Mouse (Mus musculus) cerebellum, adult 11-12 months (tissue): ENCODE measurements at regions not wholly inside any gene's neighbourhood (a gene's known extent, or its start where the extent isn't known, plus 50 kb on each side); places are given as distances from the start of the nearest gene placed in this dataset.

ENCODE experiments used
- DNase-seq: peaks from one replicate; pipeline ENCODE4 v3.0.0; 2022

DNA sequence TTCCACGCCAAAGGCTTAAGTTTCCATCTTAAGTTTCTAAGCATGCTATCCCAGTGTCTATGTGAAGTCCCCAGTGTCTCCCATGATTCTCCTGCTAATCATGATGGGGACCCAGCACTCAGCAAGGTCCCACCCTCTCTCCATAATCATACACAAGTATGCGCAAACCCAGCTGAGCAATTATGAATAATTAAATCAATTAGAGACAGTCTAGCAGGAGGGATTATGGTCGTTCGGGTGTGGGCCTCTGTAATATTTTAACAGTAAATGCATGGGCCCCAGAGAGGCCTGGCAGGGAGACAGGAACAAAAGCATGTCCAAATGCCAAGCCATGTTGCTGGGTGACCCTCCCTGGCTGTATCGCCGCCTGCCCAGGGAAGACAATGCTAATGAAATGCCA is 73.1 kb upstream of the Msx1 start:
- DNase-seq = no peak

DNA sequence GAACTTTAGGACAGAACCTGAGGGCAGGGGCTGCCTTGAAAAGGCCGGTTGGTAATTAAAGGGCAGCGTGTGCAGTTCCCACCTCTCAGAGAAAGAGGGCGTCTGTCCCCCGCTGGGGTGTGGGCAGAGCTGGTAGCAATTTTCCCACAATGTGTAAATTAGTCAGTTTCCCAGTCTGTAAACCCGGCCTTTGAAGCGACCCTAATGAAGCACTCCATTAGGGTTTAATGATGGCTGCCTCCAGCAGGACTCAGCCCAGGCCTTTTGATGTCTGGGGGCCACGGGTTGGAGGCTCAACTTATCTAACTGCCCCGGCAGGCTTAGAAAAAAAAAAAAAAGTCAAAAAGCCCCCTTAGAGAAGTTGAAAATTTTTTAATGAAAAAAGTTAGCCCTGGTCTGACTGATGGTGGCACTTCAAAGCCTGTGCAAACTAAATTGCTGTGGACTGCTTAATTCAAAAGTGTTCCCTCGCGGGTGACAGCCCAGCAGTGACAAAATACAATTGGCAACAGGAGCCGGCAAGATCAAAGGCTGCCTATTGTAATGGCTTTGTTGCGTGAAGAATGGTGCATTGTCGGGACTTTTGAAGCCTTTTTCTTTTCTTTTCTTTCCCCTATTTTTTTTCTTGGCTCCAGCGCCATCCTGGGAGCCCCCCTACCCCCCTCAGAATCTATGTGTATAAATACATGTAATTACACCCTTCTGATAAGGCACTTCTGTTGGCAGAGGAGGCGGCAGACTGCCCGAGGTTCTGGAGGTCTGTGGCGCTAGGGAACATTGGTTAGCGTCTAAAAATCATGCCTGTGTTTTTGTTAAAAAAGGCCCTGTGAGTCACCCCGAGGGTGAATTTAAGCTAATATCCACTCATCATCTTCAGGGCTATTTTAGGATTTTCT is 71.3 kb upstream of the Msx1 start:
- DNase-seq = no peak

DNA sequence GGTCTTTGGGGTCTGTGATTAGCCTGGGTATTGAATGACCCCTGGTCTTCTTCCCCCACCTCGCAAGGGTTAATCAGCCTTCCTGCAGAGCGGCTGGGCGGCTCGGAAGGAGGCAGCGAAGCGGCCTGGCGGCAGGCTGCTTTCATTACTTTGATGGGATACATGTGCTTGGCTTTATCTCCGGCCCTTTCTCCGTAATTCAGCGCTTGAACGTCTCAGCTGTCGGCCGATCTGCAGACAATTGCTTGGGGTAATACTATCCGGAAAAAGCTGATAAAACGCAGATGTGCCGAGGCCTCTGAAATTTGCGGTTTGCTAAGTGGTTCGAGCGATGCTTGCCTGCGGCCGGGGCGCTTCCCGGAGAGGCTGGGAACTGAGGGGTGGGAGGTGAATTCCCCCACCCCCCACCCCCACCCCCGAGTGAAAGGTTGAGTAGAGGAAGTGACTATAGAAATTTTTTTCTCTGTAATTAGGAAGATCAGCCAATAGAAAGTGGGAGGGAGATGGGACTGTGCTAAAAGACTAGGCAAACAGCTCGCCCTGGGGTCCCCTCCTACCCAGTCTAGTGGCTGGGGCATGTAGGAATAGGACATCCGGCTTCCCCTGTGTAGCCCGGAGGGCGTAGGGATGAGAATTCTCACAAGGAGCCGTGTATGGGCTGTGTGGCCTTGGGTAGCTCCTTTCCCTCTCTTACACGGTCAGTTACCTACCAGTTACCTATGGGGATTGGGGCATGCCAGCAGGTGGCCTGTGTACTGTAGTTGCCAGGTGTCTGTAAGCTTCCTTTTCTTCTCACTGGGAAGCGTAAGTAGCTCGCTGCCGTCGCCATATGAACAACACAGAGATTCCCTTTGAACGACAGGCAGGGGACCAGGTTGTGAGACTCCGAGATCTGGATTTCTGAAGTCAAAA is 69.5 kb upstream of the Msx1 start:
- DNase-seq = no peak

DNA sequence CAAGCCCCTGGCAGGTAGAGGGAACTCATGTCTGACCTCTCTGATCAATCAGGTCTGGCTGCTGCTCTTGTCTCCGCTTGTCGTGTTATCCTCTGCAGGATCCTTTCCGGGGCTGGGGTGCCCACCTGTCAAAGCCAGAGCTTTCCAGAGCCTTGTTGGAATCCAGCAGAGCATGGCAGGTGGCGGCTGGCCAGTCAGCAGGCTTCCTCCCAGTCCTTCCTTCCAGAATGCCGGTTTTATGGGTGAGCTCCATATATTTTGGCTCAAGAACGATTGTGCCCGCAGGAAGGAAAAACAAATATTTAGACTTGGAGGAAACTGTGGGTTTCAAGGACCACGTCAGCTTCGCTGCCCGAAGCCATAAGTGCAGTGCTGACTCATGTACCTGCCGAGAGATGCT is 66.3 kb upstream of the Msx1 start:
- DNase-seq = peak; percentile 20

DNA sequence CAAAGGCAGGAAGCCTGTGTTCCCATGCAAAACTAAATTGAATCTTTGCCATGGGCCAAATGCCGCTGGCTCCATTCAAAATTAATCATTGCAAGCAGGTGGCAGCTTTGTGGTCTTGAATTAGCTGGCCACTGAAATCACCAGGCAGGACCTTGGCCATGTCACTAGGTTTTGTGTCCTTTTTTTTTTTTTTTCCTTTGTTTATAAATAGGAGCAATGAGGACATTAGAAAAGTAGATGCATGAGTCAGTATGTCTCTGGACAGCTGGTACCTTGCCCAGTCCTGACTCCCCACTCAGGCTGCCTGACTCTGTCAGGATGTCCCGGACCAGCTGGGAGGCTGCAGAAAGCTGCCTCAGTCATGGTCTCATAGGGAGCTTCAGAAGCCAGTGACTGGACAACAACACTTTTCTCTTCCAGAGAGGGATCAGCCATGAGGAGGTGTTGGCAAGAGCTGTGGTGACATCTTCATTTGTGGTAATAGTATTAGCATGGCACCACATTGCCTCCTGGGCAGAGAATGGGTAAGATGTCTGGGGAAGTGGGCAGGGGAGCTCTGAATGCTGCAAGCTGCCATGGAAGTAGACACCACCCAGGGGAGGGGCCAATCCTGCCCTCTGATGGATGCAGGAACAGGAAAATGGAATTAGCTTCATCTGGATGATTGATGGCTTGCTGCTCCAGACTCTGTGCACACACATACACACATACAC is 55.4 kb upstream of the Msx1 start:
- no peak for DNase-seq

DNA sequence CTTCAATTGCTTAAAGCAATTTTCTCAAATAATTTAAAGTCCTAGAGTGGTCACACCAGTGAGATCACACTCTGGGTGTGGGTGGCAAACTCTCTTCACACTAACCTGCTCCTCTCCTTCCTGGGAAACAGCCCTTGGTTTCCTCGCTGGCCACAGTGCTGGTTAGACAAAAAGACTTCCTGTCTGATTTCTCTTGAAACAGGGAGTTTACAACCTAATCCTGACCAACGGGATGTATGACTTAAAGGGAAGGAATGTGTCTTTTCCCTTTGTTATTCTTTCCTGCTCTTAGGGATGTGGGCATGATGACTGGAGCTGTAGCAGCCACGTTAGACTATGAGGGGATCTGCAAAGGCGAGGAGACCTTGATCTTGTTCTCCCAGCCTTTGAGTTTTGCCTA is 51.9 kb upstream of the Msx1 start:
- no peak for DNase-seq

DNA sequence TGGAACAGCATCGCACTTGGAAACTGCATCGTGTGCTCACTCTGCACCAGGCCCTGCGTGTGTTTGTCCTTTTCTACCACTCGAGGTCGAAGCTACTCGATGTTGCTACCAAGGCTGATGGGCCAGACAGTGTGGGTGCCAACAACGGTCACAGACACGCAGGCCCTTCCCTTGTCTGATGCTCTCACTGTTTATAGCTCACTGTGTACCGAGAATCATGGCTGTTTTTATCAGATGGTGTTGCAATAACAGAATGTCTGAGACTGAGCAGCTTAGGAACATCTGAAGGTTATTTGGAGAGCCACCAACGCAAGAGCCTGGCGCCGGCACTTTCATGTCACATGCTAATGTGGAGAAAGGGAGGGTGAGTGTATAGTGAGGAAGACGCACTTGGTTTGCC is 51.1 kb upstream of the Msx1 start:
- no peak for DNase-seq

DNA sequence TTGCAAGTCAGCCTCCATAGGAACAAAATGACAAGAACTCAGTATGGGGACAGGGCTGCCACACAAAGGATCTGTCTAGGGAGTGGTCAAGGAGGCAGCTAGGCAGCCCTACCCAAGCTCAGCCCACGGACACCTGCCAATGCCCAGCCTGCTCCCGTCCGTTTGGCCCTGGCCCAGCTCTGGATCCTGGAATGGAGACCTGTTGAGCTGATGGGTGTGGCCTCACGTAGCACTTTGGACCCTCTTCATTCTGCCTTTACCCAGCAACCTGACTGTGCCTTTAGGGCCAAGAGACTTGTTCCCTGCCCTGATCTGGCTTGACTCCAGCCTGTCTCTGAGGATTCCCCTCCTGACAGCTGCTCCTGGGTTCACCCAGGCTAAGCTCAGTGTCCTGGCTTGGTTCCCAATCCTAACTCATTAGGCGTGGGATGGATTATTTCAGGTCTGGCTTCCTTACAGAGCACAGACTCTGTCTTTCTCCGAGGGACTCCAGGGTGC is 50.5 kb upstream of the Msx1 start:
- DNase-seq = no peak
